Mouse (Mus musculus) lung, embryonic 14.5 days (tissue): ENCODE data around the gene Cd101. TPM values are rescaled to one million over a fixed set of nuclear protein-coding genes. Genes with fewer than 3 reads are reported as not detected.

Experiments used
- ATAC-seq: fragments of 200-750 bp; cut with Nextera tagmentation; 2 replicates; pipeline ENCODE4 v1.8.0; 2017; ENCODE audit warnings: mild to moderate bottlenecking, moderate TSS enrichment, moderate library complexity; ENCODE audit not compliant: insufficient read depth
- DNase-seq: peaks from one replicate; pipeline ENCODE4 v3.0.0-alpha.2; 2015
- H3K27ac ChIP-seq: fragments of 300-500 bp; sonication (generic); 2 replicates; pipeline ENCODE4 v1.5.1; 2014; ENCODE audit warnings: low read depth, mild to moderate bottlenecking, moderate library complexity
- H3K27me3 ChIP-seq: fragments of 300-500 bp; sonication (generic); 2 replicates; pipeline ENCODE4 v1.6.1; 2014; ENCODE audit warnings: low read length, control low read depth; ENCODE audit not compliant: insufficient read depth
- H3K36me3 ChIP-seq: fragments of 300-500 bp; sonication (generic); 2 replicates; pipeline ENCODE4 v1.6.1; 2014; ENCODE audit warnings: control low read depth; ENCODE audit not compliant: insufficient read depth
- H3K4me1 ChIP-seq: fragments of 300-500 bp; sonication (generic); 2 replicates; pipeline ENCODE4 v1.6.1; 2014; ENCODE audit warnings: antibody characterized with exemption, control low read depth; ENCODE audit not compliant: insufficient read depth
- H3K4me2 ChIP-seq: fragments of 300-500 bp; sonication (generic); 2 replicates; pipeline ENCODE4 v1.6.1; 2014; ENCODE audit warnings: mild to moderate bottlenecking
- H3K4me3 ChIP-seq: fragments of 300-500 bp; sonication (generic); 2 replicates; pipeline ENCODE4 v1.5.1; 2014; ENCODE audit warnings: low read depth, low read length
- H3K9ac ChIP-seq: fragments of 300-500 bp; sonication (generic); 2 replicates; pipeline ENCODE4 v1.6.1; 2014
- H3K9me3 ChIP-seq: fragments of 300-500 bp; sonication (generic); 2 replicates; pipeline ENCODE4 v1.6.1; 2016; ENCODE audit warnings: low read depth, low read length, control low read depth
- CTCF ChIP-seq: IDR thresholded peaks from 2 replicates; pipeline ENCODE4 v1.5.1; 2016; ENCODE audit warnings: antibody characterized with exemption, low read depth
- WGBS: fragments of 180-500 bp; shearing (Covaris S2); extraction: QIAGEN DNeasy Blood & Tissue Kit; methylation state at CpG from one replicate; pipeline ENCODE4 v1.1.7; 2014; 5-methylcytosine and 5-hydroxymethylcytosine counted together
- polyA plus RNA-seq: library from polyadenylated mRNA; unstranded; fragments of >200 nt; fragmentation: Nextera tagmentation; extraction: Ambion mirVana; gene quantifications from 2 replicates; pipeline ENCODE4 v1.2.1, GENCODE M21; 2014

The Cd101 gene
- polyA plus RNA-seq, 1 experiment from 2014 or later: 0.17 TPM

GRCm38 (mm10) chr3:101030630-101031029 lies 1.3 kb upstream of the Cd101 start:
- H3K9me3 ChIP-seq: no peaks in the 10 kb centered on the region
- TF ChIP-seq CTCF: no peak
- 83% methylated on average over 1 of the region's 1 CpGs for WGBS

GRCm38 (mm10) chr3:101026741-101027140 lies 2.6 kb downstream of the Cd101 start:
- Histone ChIP-seq H3K36me3 (no peaks in the 10 kb centered on the region), H3K27ac (no peak overlapping the region), H3K9me3 (no peaks in the 10 kb centered on the region), H3K4me3 (no peak overlapping the region), H3K9ac (no peak overlapping the region), H3K27me3 (no peaks in the 10 kb centered on the region), H3K4me1 (peaks cover 3% of the 10 kb centered on the region; the same call in 1 of the 2 replicates), H3K4me2 (no peak overlapping the region)
- no peak for DNase-seq
- WGBS: 51% methylated on average over 1 of the region's 1 CpGs
- no peak for ATAC-seq
- no peak for TF ChIP-seq CTCF

More at GRCm38 (mm10) chr3:101030630-101031029, 1.3 kb upstream of the Cd101 start:
- H3K27me3 ChIP-seq: no peaks in the 10 kb centered on the region
- DNase-seq (no peak), ATAC-seq (no peak)
- no peak overlapping the region for H3K27ac ChIP-seq
- no peak overlapping the region for H3K4me3 ChIP-seq
- no peak overlapping the region for H3K4me2 ChIP-seq
- H3K36me3 ChIP-seq: no peaks in the 10 kb centered on the region
- H3K4me1 ChIP-seq: peaks cover 4% of the 10 kb centered on the region; the same call in 1 of the 2 replicates
- H3K9ac ChIP-seq: no peak overlapping the region

- no peak overlapping the region for H3K9ac ChIP-seq
- WGBS: 80% methylated on average over 6 of the region's 6 CpGs
- no peak overlapping the region for H3K27ac ChIP-seq
- DNase-seq (no peak), ATAC-seq (no peak)
- no peak overlapping the region for H3K4me3 ChIP-seq
- H3K36me3 ChIP-seq: no peaks in the 10 kb centered on the region
- H3K4me2 ChIP-seq: no peak overlapping the region
- no peaks in the 10 kb centered on the region for H3K9me3 ChIP-seq
- no peaks in the 10 kb centered on the region for H3K4me1 ChIP-seq
- H3K27me3 ChIP-seq: no peaks in the 10 kb centered on the region
- no peak for TF ChIP-seq CTCF
Measured at GRCm38 (mm10) chr3:101022967-101023366, 6.4 kb downstream of the Cd101 start.

- H3K27me3 ChIP-seq: no peaks in the 10 kb centered on the region
- 72% methylated on average over 8 of the region's 8 CpGs for WGBS
- DNase-seq: no peak
- no peak overlapping the region for H3K4me3 ChIP-seq
- TF ChIP-seq CTCF: no peak
- no peak overlapping the region for H3K27ac ChIP-seq
- no peaks in the 10 kb centered on the region for H3K9me3 ChIP-seq
- H3K36me3 ChIP-seq: no peaks in the 10 kb centered on the region
- no peak overlapping the region for H3K4me2 ChIP-seq
- ATAC-seq: no peak
- no peaks in the 10 kb centered on the region for H3K4me1 ChIP-seq
- H3K9ac ChIP-seq: no peak overlapping the region
Measured at GRCm38 (mm10) chr3:101021481-101022051, 7.8 kb downstream of the Cd101 start.

- ATAC-seq: no peak
- no peak overlapping the region for H3K27ac ChIP-seq
- WGBS: 75% methylated on average over 5 of the region's 5 CpGs
Measured at GRCm38 (mm10) chr3:101021073-101021472, 8.3 kb downstream of the Cd101 start.

GRCm38 (mm10) chr3:101018494-101018893 lies 10.9 kb downstream of the Cd101 start:
- Histone ChIP-seq H3K4me2 (no peak overlapping the region), H3K9me3 (no peaks in the 10 kb centered on the region), H3K9ac (no peak overlapping the region), H3K27me3 (no peaks in the 10 kb centered on the region), H3K4me1 (no peaks in the 10 kb centered on the region), H3K36me3 (no peaks in the 10 kb centered on the region), H3K27ac (no peak overlapping the region), H3K4me3 (no peak overlapping the region)
- no peak for DNase-seq
- no peak for TF ChIP-seq CTCF
- no peak for ATAC-seq
- 76% methylated on average over 6 of the region's 6 CpGs for WGBS

More at GRCm38 (mm10) chr3:101021073-101021472, 8.3 kb downstream of the Cd101 start:
- Histone ChIP-seq H3K9me3 (no peaks in the 10 kb centered on the region), H3K4me3 (no peak overlapping the region), H3K27me3 (no peaks in the 10 kb centered on the region), H3K9ac (no peak overlapping the region), H3K4me1 (no peaks in the 10 kb centered on the region), H3K36me3 (no peaks in the 10 kb centered on the region), H3K4me2 (no peak overlapping the region)
- no peak for TF ChIP-seq CTCF
- DNase-seq: no peak

- no peak overlapping the region for H3K9ac ChIP-seq
- H3K36me3 ChIP-seq: no peaks in the 10 kb centered on the region
- H3K27ac ChIP-seq: no peak overlapping the region
- 79% methylated on average over 7 of the region's 7 CpGs for WGBS
- TF ChIP-seq CTCF: no peak
- DNase-seq (no peak), ATAC-seq (no peak)
- H3K27me3 ChIP-seq: no peaks in the 10 kb centered on the region
- no peak overlapping the region for H3K4me2 ChIP-seq
- H3K4me3 ChIP-seq: no peak overlapping the region
- no peaks in the 10 kb centered on the region for H3K9me3 ChIP-seq
- H3K4me1 ChIP-seq: no peaks in the 10 kb centered on the region
Measured at GRCm38 (mm10) chr3:101016050-101016449, 13.3 kb downstream of the Cd101 start.
